Mouse (Mus musculus): Measurements from ENCODE around the gene Csnk1d. TPM values are rescaled to one million over a fixed set of nuclear protein-coding genes. Genes with fewer than 3 reads are reported as not detected.

Gene Csnk1d
- polyA plus RNA-seq, 1 experiment from 2014 or later = 106 TPM

- no peak for ATAC-seq
- Histone ChIP-seq H3K4me3 (replicated peaks) (no peak overlapping the region), H3K36me3 (no peaks in the 10 kb centered on the region), H3K4me1 (replicated peaks) (no peaks in the 10 kb centered on the region), H3K9me3 (no peaks in the 10 kb centered on the region), H3K9ac (no peak overlapping the region), H3K27me3 (replicated peaks) (no peaks in the 10 kb centered on the region), H3K27ac (no peak overlapping the region), H3K4me2 (replicated peaks) (no peak overlapping the region)
- WGBS = 70% methylated on average over 6 of the region's 6 CpGs
Observed at GRCm38 (mm10) chr11:121006184-121006583, 15.1 kb upstream of the Csnk1d start.

DNA sequence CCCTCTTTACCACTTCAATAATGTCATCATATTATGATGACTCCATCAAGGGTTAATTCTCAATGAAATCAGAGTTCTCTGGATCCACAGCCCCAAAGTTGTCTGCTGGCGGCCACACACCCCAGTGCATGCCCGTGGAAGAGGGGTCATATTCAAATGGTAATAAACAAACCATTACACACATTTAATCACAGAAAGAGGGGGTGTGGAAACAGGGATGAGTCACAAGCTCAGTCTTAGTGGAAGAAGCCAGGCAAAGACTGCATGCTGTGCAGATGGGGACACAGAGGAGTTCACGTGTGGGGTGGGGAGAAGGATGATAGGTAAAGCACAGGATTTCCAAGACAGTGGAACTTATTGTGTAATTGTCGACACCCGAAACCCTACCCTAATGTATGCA, 13.2 kb upstream of the Csnk1d start:
- Histone ChIP-seq H3K4me3 (replicated peaks) (no peak overlapping the region), H3K36me3 (no peaks in the 10 kb centered on the region), H3K27me3 (replicated peaks) (no peaks in the 10 kb centered on the region), H3K4me2 (replicated peaks) (no peak overlapping the region), H3K4me1 (replicated peaks) (no peaks in the 10 kb centered on the region), H3K9ac (no peak overlapping the region), H3K27ac (no peak overlapping the region), H3K9me3 (no peaks in the 10 kb centered on the region)
- 56% methylated on average over 5 of the region's 5 CpGs for WGBS
- ATAC-seq = no peak

DNA sequence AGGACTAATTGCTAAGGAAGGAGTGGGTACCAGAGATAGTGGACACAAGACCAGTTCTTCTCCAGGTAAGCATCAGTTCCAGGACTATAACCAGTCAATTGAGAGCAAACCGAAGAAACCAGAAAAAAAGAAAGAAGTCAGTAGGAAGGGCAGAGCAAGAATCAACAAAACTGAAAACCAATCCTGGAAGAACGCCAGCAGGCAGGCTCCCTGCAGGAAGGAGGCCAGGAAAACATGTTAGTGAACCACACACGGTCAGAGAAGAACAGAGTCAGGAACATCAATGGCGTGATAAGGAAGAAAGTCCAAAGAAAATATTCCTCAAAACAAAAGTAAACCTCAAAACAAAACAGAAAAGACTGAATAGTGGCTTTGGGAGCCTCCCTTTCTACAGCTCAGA, 10.8 kb upstream of the Csnk1d start:
- ATAC-seq = no peak
- H3K27me3 ChIP-seq (replicated peaks) = no peaks in the 10 kb centered on the region
- no peak overlapping the region for H3K27ac ChIP-seq
- no peaks in the 10 kb centered on the region for H3K36me3 ChIP-seq
- H3K4me2 ChIP-seq (replicated peaks) = no peak overlapping the region
- 40% methylated on average over 4 of the region's 4 CpGs for WGBS
- no peak overlapping the region for H3K9ac ChIP-seq
- H3K9me3 ChIP-seq = no peaks in the 10 kb centered on the region
- H3K4me1 ChIP-seq (replicated peaks) = no peaks in the 10 kb centered on the region
- no peak overlapping the region for H3K4me3 ChIP-seq (replicated peaks)

DNA sequence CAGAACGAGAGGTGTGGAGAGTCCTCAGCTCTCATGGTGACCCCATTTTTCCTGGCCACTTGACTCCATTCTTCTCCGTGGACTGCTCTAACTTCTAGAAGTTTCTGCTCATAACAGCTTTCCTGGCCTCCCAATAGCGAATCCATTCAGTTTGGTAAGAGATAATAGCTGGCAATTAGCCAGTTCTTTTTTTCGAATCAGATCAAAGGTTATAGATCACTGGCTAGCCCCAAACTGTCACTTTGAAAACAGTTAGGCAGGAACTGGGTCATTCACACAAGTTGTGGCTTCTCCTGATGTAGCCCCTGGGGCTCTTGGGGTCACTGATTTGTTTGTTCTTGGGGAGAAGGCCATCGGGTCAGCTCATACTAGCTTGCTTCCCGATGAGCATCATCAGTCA, 3.6 kb upstream of the Csnk1d start:
- Histone ChIP-seq H3K4me1 (replicated peaks) (peaks cover 16% of the 10 kb centered on the region), H3K36me3 (no peaks in the 10 kb centered on the region), H3K4me3 (replicated peaks) (no peak overlapping the region), H3K4me2 (replicated peaks) (no peak overlapping the region), H3K27me3 (replicated peaks) (no peaks in the 10 kb centered on the region), H3K9me3 (no peaks in the 10 kb centered on the region), H3K27ac (no peak overlapping the region), H3K9ac (no peak overlapping the region)
- ATAC-seq = no peak
- WGBS = 82% methylated on average over 6 of the region's 6 CpGs

- Histone ChIP-seq H3K27me3 (replicated peaks) (no peaks in the 10 kb centered on the region), H3K4me2 (replicated peaks) (no peak overlapping the region), H3K27ac (no peak overlapping the region), H3K4me1 (replicated peaks) (peaks cover 28% of the 10 kb centered on the region), H3K36me3 (no peaks in the 10 kb centered on the region), H3K9ac (no peak overlapping the region), H3K4me3 (replicated peaks) (no peak overlapping the region), H3K9me3 (no peaks in the 10 kb centered on the region)
- no peak for ATAC-seq
- WGBS = 84% methylated on average over 5 of the region's 5 CpGs
Observed at GRCm38 (mm10) chr11:120993586-120993985, 2.5 kb upstream of the Csnk1d start.

- H3K9me3 ChIP-seq = no peaks in the 10 kb centered on the region
- no peaks in the 10 kb centered on the region for H3K36me3 ChIP-seq
- H3K4me2 ChIP-seq (replicated peaks) = peak overlapping the region; percentile 55; the same call in 1 of the 2 replicates
- H3K9ac ChIP-seq = no peak overlapping the region
- no peak overlapping the region for H3K4me3 ChIP-seq (replicated peaks)
- H3K27ac ChIP-seq = peak overlapping the region; percentile 54; the same call in 1 of the 2 replicates
- over 99% methylated on average over 3 of the region's 3 CpGs for WGBS
- no peaks in the 10 kb centered on the region for H3K27me3 ChIP-seq (replicated peaks)
- ATAC-seq = no peak
- peaks cover 33% of the 10 kb centered on the region for H3K4me1 ChIP-seq (replicated peaks)
Observed at GRCm38 (mm10) chr11:120993080-120993479, 1.9 kb upstream of the Csnk1d start.

DNA sequence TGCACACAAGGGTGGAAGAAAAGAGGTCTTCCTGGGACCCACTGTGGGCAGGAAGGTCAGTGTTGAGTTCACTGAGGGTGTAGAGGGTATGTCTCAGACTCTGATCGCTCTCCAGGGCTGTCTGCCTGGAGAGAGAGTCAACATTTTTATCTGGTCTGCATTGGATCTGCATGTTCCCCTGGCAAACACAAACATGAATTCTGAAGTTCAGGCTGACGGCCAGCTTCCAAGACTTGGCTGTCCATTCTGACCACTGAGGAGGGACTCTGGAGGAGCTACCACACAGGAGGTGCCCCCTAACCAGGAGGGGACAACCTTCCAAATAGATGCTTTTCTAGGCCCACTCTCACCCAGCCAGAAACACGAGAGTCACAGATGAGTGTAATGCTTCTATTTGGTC, 661 bp upstream of the Csnk1d start:
- no peaks in the 10 kb centered on the region for H3K27me3 ChIP-seq (replicated peaks)
- no peaks in the 10 kb centered on the region for H3K9me3 ChIP-seq
- 54% methylated on average over 3 of the region's 3 CpGs for WGBS
- no peaks in the 10 kb centered on the region for H3K36me3 ChIP-seq
- peak overlapping the region; percentile 55 for H3K4me2 ChIP-seq (replicated peaks)
- peak overlapping the region; percentile 94 for H3K27ac ChIP-seq
- H3K4me1 ChIP-seq (replicated peaks) = peaks cover 41% of the 10 kb centered on the region
- H3K4me3 ChIP-seq (replicated peaks) = peak overlapping the region; percentile 99
- ATAC-seq = no peak; the same call in 1 of the 2 replicates
- peak overlapping the region; percentile 100 for H3K9ac ChIP-seq

GRCm38 (mm10) chr11:120990126-120990781, 876 bp downstream of the Csnk1d start:
- Histone ChIP-seq H3K4me3 (replicated peaks) (peak overlapping the region; percentile 99), H3K9ac (peak overlapping the region; percentile 100), H3K27me3 (replicated peaks) (no peaks in the 10 kb centered on the region), H3K27ac (peak overlapping the region; percentile 94), H3K9me3 (no peaks in the 10 kb centered on the region), H3K4me1 (replicated peaks) (peaks cover 41% of the 10 kb centered on the region), H3K4me2 (replicated peaks) (peak overlapping the region; percentile 83), H3K36me3 (peaks cover 11% of the 10 kb centered on the region; the same call in 1 of the 2 replicates)
- peak; percentile 46 for ATAC-seq
- under 1% methylated on average over 27 of the region's 35 CpGs for WGBS

DNA sequence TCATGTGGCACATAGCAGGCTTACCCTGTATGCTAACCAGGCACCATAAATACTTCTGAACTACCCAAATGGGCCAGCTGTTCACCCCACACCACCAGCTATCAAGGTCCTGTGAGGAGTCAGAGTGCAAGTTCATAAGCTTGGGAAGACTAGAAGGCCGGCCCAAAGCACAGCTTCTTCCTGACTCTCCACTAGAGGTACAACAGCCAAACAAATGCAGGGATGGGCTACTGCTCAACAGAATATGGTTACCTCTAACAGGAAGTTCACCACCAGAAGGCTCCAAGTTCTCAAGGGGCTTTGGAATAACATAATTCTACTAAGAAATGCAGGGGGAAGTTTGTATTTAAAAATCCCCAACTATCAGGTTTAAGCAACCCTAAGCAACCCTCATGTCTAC, 1.6 kb downstream of the Csnk1d start:
- Histone ChIP-seq H3K4me2 (replicated peaks) (peak overlapping the region; percentile 83), H3K4me1 (replicated peaks) (peaks cover 41% of the 10 kb centered on the region), H3K4me3 (replicated peaks) (peak overlapping the region; percentile 99), H3K9me3 (no peaks in the 10 kb centered on the region), H3K36me3 (peaks cover 11% of the 10 kb centered on the region; the same call in 1 of the 2 replicates), H3K9ac (peak overlapping the region; percentile 100), H3K27ac (no peak overlapping the region), H3K27me3 (replicated peaks) (no peaks in the 10 kb centered on the region)
- WGBS = 10% methylated on average over 1 of the region's 1 CpGs
- ATAC-seq = no peak

DNA sequence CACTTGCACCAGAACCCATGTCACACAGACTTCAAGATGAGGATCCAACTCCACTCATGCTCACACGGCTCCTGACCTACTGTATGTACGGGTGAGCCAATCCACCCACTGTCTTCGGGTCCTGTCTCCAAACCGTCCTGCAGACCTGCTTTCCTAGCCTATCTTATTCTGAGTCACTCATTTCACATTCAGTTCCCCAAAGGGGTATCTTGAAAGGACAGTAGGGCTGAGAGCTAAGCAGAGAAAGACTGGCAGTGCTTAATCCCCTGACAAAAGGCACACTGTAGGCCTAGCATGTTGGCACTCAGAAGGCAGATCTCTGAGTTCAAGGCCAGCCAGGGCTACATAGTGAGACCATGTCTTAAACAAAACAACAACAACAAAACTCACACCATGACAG, 2.7 kb downstream of the Csnk1d start:
- Histone ChIP-seq H3K27ac (no peak overlapping the region), H3K9me3 (no peaks in the 10 kb centered on the region), H3K4me2 (replicated peaks) (no peak overlapping the region), H3K9ac (no peak overlapping the region), H3K4me3 (replicated peaks) (peak overlapping the region; percentile 99; the same call in 1 of the 2 replicates), H3K36me3 (peaks cover 11% of the 10 kb centered on the region; the same call in 1 of the 2 replicates), H3K27me3 (replicated peaks) (no peaks in the 10 kb centered on the region), H3K4me1 (replicated peaks) (peaks cover 38% of the 10 kb centered on the region)
- WGBS = 78% methylated on average over 4 of the region's 4 CpGs
- no peak for ATAC-seq

DNA sequence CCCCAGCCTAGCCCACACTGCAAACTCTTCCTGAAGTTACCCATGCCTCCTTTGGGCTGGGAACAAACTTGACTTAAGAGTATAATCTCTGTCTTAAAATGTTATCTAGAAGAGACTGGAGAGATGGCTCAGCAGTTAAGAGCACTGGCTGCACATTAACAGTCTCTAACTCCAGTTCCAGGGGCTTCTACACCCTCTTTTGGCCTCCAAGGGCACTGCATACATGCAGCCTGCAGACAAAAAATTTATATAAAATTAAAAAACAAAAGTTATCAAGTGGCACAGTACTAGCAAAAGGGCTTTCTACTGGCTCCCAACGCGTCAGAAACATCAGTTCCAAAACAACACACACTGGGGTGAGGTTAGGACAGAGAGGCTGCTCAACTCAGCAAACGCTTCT, 3.5 kb downstream of the Csnk1d start:
- Histone ChIP-seq H3K4me1 (replicated peaks) (peaks cover 35% of the 10 kb centered on the region), H3K9me3 (no peaks in the 10 kb centered on the region), H3K9ac (no peak overlapping the region), H3K27me3 (replicated peaks) (no peaks in the 10 kb centered on the region), H3K27ac (no peak overlapping the region), H3K4me2 (replicated peaks) (no peak overlapping the region), H3K4me3 (replicated peaks) (no peak overlapping the region), H3K36me3 (peaks cover 17% of the 10 kb centered on the region)
- no peak for ATAC-seq
- 76% methylated on average over 3 of the region's 3 CpGs for WGBS

- peaks cover 24% of the 10 kb centered on the region for H3K4me1 ChIP-seq (replicated peaks)
- no peak overlapping the region for H3K4me2 ChIP-seq (replicated peaks)
- no peak for ATAC-seq
- H3K27me3 ChIP-seq (replicated peaks) = no peaks in the 10 kb centered on the region
- H3K9me3 ChIP-seq = no peaks in the 10 kb centered on the region
- peaks cover 30% of the 10 kb centered on the region for H3K36me3 ChIP-seq
- no peak overlapping the region for H3K4me3 ChIP-seq (replicated peaks)
- H3K9ac ChIP-seq = no peak overlapping the region
- no peak overlapping the region for H3K27ac ChIP-seq
- 75% methylated on average over 4 of the region's 4 CpGs for WGBS
Observed at GRCm38 (mm10) chr11:120984448-120985330, 6.4 kb downstream of the Csnk1d start.
